Mouse (Mus musculus): ENCODE data around the gene Nobox.
A peak's percentile ranks its signal among the peaks of the same experiment; 100 is the strongest.

The Nobox gene

DNA sequence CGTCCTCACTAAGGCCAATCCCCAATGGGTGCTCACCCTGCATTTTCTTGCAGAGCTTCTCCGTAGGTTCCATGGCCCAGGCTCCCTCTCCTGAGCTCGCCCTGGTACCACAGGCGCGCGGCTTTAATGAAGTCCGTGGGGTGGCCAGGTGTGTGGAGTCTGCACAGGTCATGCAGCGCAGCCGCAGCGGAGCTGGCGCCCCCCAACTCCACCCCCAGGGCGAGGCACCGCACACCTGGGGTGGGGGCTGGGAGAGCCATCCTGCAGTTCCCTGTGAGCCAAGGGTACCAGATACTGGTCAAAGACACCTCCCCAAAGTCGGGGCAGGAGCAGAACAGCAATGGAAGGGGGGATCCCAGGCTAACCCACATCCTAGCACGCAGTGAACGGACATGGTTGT, at the start of gene Nobox:
Nobox (minus strand) TSS at position 101 of the 400 bp plus-strand sequence.
- DNase-seq, result no peak

DNA sequence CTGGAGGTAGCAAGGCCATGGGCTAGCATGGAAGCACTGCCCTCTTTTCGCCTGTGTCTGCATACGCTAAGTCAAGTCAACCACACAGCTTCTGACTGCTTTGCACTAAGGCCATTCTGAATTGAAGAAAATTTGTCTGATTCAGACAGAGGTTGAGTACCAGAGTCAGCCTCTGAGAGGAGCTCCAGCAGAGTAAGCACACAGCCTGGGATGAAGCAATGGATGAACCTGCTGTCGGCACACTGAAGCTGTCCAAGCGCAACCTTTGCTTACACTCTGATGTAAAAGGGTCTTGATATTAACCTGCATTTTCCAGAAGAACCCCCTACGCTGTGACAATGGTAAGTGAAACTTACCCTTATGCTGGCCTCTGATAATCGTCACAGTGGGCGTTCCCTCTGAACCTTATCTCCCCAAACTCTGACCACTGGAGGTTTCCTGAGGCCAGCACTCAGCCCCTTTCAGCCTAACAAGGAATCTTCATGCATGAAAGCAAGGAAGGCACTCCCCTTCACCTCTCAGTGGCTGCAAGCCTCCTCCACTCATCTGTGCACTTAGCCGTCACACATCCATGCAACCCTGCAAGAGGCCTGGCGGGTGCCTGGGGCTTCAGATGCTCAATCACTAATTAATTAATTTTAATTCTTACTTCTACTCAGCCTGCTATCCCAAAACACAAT, 45.3 kb upstream of the Nobox start:
- no peak for DNase-seq

DNA sequence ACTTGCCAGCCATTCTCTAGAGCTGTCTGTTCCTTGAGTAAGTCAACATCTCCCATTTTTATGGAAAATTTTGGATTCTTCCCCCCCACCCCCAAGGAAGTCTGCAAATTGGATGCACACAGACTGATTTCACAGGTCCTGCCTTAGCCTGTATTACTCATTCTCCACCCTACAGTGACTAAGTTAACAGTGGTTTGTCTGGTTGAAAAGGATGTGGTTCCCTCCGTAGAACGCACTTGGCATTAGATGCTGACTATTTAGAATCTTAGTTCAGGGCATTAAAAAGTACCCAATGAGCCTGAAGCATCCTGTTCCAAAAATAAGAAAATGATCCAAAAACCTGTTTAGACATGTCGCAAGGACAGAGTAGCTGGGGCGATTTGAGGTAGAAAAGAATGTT, 44.1 kb upstream of the Nobox start:
- DNase-seq, result no peak

DNA sequence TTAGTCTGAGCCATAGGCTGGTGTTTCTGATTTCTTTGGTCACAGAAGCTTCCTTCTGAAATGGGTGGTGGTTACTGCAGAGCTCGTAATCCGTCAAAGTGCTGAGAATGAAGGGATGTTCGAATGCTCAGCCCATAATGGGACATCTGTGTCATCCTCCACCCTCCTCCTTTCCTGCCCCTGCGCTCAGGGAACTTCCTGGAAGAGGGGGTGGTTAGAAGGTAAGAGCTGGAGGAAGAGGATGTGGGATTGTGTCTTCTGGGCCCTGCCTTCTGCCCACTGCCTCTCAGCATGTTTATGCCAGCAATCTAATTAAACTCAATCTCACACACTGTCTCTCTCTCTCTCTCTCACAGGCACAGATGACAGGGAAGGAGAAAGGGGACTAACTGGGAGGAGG, 39.7 kb upstream of the Nobox start:
- no peak for DNase-seq

DNA sequence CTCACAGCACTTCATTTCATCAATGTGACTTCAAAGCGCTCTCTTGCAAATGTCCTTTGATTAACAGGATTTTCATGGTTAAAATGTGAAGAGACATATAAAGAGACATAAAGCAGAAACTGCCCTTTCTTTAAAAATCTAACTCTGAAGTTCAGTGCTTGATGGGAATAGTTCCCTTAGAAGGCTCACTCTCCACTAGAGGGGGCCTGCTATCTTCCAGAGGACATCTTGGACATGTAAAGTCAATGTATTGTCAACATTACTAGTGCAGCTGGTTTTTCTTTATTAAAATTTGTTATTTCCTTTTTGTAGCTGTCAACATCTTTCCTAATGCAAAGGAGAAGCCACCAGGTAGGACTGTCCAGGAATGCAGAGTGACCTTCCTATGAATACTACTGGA, 38.3 kb upstream of the Nobox start:
- no peak for DNase-seq

DNA sequence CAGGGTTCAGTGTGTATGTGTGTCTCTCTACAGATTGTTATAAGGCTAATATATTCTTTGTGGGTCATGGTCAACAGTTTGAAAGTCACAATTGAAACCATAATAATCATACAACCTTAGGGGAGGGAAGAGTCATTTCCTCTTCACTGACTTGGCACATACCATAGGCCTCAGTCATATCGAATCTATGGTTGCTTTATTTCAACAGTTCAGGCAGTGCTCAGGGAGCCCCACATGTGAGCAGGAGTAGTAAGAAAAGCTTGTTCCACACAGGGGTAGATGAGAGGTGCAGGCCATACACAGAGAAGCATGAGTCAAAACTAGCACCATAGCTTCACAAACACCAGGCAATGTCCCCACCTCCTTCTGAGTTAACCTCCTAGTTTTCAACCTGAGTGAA, 33.7 kb upstream of the Nobox start:
- DNase-seq, result no peak

DNA sequence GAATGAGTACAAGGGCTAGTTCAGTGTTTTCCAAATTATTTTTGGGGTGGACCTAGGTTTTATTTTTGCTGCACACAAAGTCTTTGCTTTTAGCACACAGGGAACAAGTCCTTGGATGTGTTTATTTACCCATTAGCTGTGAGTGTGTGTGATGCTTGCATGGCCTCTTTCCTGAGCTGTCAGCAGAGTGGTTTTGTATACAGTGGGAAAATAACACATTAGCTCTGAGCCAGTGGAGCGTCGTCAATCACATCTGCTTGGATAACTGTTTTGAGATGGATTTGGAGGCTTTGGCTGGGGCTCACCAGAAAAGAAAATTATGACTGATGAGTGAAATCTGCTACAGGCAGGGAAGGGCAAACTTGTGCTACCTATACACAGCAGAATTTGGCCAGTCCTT, 33.0 kb upstream of the Nobox start:
- DNase-seq, result peak; percentile 36

DNA sequence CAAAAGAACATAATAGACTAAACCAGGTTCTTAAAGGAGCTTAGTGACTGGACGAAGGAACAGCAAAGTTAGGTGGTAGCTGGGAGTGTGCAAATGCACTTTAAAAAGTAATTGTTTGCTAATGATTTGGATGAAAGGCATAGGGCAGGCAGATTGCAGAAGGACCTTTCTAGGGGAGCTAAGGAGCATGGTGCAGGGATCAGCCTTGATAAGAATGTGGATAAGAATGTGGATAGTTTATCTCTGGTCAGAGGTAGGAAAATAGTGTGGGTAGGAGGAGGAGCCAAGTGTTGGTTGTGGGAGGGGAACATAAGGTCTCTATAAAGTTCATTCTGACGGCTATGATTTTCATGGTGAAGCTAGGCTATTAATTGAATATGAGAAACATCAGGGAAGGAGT, 29.4 kb upstream of the Nobox start:
- no peak for DNase-seq

DNA sequence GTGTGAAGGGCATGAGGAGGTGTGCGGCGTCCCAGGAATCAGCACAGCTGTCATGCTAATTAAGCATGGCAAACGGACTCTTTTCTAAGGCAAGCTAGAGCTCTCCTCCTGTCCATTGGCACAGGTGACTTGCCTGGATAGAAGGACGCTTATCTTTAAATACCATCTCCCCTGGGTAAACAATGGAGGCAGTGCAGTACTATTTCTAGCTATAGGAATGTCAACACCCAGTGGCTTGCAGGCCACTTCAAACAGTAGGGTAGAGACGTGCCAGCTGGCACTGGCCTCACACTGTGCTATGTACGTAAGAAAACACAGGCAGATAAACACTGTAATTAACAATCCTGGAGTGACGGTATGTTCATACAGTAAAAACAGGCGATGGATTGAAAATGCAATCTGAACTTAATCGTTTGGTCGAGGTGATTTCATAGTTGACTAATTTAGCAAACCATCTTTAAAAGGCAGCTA, 28.2 kb upstream of the Nobox start:
- DNase-seq, result peak; percentile 76

DNA sequence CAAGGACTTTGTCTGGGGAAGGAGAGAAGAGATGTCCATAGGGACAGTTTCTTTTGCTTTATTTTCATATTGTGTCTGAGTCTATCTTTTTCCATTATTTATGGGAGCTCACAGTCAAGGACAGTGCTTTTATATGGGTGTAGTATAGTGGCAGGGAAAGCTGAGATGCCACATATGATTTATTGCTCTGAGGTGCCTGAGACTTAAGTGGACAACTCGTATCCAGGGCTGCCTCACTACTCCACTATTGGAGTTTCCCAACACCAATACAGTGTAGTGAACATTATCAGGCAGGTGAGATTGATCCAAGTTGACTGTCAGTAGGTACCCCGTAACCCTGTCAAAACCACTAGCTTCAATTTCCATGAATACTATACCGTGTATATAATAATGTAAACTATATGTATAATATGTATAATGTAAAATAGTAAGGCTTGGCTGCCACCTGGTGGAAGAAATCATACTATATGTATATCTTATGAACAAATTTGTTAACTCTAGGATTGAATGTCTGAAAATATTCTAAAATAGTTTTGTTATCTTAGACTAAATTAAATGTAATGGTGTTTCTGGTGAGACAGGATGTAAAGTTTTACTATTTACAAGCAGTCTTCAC, 26.4 kb upstream of the Nobox start:
- DNase-seq, result no peak

DNA sequence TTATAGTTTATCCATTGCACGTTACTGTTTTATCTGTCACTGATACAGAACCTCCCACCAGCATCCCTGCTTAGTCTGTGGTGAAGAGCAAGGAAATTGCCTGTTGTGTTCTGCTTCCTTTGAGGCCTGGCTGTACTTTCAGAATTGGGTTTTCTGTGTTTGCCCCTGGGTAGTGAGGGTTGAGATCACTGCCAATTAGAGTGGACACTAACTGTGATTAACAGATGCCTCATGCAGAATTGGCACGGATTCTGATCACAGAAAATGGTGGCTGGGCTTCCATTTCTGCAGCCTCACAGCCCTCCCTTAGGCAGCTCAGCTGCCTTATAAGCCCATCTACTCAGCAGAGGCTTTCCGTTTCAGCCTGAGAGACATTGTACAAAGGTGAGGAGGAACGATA, 24.1 kb upstream of the Nobox start:
- peak; percentile 27 for DNase-seq

DNA sequence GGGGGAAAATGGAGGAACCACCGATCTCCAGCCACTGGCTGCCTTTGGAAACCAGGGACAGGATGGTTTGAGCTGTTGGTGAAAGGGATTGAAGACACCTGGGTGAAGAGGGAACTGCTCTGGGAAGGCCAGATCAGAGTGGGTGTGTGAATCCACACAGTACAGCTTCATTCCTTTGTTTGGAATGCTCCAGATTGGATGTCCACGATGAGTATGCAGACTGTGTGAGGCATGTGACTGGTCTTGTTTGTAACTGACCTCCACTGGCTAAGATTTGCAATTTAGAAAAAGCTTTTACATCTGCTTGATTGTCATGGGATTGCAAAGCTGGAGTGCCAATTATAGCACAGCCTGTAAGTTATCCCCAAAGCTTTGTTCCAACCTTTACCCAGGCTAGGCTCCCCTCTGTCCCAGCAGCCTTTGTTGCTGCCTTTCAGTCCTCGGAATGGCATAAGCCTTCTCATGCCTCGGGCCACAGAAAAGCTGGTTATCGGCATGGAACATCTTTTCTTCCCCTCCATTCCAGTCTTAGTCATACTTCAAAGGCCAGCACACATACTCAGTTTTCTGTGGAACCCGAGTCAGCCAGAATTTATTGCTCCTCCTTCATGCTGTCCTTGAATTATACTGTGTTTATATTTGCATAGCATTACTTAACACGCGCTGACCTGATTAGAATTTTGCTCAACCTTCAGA, 3.8 kb upstream of the Nobox start:
- peak; percentile 27 for DNase-seq

DNA sequence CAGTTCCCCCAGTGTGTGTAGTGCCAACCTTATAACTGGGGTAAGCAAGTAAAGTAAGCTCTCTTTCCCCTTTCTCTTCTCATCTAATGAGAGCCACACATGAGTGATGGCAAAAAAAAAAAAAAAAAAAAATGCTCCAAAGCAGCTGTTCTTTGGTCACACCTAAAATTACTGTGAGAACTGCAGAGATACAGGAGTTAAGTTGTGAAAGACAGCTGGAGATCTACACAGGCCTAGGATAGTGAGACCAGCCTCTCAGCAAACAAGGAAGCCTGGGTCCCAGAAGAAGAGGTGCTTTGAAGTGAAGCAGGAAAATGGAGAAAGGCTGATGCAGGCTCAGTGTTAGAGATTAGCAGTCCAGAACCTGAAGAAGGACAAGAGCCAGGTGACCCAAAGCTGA, 3.2 kb upstream of the Nobox start:
- DNase-seq, result no peak

DNA sequence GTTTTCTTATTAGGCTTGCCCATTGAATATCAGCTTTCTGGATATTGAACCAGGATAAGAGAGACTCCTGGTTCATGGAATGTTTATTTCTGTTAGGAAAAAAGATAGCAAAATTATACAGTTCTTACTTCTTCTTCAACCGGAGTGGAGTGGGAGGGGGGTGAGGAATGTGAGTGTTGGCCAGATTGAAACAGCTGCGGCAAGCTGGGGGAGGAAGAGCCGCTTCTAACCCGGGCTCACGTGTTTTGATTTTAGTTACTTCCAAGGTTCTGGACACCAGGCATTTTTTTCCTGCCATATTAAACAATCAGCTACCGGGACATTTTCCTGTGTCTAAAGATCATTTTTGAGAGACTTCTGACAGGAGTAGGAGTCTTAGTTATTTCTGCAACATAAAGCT, 717 bp upstream of the Nobox start:
- peak; percentile 57 for DNase-seq

DNA sequence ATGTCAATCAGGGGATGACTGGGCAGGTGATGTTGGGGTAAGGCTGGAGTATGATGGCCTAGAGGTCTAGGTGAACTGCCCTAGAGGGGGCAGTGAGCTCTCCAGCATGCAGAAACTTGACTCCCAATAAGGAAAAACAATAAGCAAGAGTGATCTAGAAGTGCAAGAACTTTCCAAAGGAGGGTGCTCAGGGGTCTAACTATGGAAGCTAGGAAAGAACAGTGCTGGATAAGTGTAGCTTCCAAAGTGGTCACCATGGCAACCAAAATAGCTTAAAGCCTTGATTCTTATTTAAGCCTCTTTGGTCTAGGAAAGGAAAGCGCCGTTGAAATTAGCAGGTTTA, 11.9 kb downstream of the Nobox start:
- no peak for DNase-seq

DNA sequence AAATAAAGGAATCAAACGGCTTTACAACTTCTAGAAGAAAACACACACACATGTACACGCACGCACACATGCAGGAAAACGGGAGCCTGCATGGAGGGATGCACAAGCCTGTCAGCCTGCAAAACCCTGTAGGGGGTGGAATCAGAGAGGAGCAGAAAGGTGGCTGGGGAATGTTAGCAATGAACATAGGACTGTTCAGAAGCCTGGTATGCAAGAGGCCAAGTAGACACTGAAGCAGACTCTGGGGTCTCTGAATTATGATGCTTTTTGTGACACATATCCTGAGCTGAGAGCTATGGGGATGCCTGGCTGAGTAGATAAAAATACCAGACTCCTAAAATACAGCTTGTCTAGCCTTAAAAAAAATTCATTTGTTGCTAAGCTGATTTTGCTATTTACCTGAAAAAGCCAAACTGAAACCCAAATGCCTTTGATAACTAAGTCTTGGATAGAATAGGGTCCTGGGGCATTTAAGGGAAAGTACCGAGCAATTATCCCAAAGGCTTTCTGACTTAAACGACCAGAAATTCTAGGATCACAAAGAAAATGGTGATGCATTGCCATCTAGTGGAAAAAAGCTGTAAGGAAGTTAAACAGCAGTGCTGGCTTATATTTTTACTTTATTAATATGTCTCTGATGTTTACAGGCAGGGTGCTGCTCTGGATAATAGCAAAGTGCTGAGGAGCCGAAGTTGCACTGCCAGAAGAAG, 12.4 kb downstream of the Nobox start:
- DNase-seq, result peak; percentile 54

DNA sequence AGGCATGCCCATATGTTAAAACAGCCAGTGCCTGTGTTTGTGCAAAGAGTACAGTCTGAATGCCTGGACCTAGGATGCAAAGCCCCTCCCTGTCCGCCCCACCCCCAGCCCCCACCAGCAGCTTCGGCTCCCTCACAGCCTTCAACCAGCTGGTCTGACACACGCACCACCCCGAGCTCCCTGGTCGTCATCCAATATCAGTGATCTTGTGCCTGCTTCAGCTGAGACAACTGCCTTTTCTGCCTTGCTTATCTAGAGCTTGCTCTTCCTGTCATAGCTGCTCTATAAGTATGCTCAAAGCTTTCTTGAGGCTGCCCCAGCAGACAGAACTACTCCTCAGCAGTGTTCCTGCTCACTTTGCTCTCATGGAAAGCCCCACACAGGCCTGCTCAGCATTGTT, 13.4 kb downstream of the Nobox start:
- DNase-seq, result peak; percentile 48

DNA sequence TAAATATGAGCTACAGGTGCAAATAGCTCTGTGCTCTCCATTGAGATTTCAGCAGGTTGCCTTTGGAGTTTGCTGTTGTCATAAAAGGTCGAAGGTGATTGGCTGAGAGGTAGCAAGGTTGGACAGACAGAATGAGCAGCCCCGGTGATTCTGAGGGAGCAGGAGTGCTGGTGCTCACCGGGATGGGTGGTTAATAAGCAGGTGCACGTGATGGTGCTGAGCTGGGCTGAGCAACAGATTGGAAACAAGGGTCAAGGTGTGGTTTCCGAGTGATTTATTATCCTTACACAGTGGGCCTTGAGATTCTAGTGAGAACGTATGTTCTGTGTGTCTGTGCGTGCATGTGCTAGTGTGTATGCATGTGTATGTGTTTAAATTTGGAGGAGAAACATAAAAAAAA, 16.2 kb downstream of the Nobox start:
- no peak for DNase-seq

DNA sequence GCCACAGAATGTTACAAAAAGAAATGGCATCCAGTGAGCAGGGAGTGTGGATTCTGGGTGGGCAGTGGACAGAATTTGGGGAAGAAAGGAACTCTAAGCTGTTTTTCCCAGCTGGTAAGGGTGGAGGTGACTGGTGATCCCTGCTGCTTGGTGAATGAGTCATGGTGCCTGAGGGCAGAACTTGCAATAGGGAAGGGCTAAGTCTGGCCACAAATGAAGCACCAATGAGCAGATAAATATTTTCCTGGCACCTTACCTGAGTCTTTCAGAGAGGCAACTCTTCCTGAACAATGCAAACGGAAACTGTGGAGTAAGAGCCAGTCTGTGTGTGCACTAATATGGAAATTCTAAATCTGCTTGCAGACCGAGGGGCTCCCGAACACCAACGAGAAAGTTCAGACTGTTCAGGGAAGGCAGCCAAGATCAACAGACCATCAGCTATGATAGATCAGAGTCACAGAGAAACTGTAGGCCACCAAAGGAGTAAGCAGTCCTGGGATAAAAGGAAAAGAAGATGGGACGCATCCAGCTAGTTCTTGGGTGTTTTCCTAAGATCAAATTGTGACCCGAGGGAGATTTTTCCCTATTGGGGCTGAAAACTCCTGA, 16.8 kb downstream of the Nobox start:
- peak; percentile 61 for DNase-seq

DNA sequence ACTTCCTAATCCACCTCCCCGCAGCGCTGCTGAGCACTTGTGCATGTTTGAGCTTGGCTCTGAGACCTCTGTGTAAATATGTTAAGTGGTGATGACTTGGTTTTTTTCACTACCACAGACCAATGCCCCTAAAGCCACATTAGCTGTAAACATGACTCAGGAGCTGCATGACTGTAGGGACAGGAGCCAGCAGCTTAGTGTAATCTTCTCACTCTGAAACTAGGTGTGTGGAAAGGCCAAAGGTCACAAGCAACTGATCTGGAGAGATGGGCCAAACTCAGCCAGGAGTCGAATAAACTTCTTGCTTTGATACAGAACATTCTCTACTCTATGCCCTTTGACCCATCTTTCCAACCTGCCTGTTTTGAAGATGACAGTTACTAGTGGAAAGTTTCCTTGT, 17.3 kb downstream of the Nobox start:
- DNase-seq, result no peak

DNA sequence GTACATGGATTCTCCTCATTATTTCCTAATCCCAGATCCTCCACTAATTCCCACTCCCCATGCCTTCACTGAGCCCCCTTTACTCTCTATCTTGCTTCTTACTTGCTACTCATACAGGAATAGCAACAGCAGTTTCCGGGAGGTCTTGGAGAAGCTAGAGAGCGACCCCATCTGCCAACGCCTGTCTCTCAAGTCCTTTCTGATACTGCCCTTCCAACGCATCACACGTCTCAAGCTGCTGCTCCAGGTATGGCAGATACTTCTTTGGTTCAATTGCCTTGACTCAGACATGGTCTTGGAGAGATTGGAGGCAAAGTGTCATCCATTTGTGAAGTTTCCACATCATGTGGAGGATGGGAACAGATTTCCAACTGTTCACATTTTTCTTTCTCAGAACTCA, 28.9 kb downstream of the Nobox start:
- DNase-seq, result no peak

DNA sequence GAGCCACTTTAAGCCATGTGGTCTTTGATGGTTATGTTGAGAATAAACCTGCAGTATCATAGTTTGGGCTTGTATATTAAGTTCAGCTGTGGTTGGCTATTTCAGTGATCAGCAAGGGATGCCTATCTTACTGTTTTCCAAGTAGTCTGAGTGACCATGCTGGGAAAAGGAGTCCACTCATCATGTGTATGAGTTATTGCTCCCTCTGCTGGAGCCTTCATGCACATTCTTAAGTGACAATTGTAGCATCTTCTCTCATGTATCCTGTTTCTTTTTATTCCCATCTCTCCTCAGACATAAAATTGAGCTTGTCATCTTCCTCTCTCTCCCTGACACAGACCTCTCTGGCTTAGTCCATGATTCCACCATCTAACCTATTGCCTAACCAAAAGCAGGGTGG, 31.1 kb downstream of the Nobox start:
- DNase-seq, result peak; percentile 67

DNA sequence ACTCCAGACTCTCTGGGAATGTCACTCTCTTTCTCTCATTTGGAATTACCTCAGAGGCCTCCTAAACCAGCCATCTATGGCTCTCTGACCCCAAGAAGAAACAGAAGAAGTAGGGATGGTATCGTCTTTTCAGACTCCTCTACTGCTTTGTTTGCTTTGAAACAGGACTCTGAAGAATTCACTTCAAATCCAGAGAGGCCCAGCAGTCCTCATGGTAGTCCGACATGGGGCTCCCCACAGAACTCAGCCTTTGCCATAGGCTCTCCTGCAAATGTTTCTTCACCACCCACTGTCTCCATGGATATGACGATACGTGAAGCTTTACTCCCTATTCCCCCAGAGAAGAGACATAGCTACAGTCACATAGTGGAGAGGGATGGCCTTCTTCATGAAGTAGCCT, 35.2 kb downstream of the Nobox start:
- no peak for DNase-seq
